Comparison of ENCODE assay signal across 8 mouse cellular contexts in genomic region chr17:47738066-47738878, GRCm38 (mm10). TPM values are rescaled to one million over a fixed set of nuclear protein-coding genes. Genes with fewer than 3 reads are reported as not detected.
DNase-seq lines count a peak whose midpoint lies in the region; ATAC-seq lines count a peak whose summit lies in the region.

No protein-coding gene starts in this region.

- peak overlapping the region; percentile 98 for H3K4me2 ChIP-seq in embryonic facial prominence, embryonic 13.5 days
- peak overlapping the region; percentile 96 for H3K4me2 ChIP-seq in heart, embryonic 13.5 days

- H3K4me3 ChIP-seq in embryonic facial prominence, embryonic 13.5 days: peak overlapping the region; percentile 73
- H3K4me3 ChIP-seq in heart, embryonic 13.5 days: peak overlapping the region; percentile 90
- peak overlapping the region; percentile 67 for H3K4me3 ChIP-seq in macrophage (ENCODE audit: inconsistent target)

- peaks cover 50% of the 10 kb centered on the region for H3K79me2 ChIP-seq in macrophage (ENCODE audit: inconsistent target)

- H3K27me3 ChIP-seq in embryonic facial prominence, embryonic 13.5 days: peaks cover 21% of the 10 kb centered on the region
- no peaks in the 10 kb centered on the region for H3K27me3 ChIP-seq in heart, embryonic 13.5 days (replicated peaks)

- WGBS in embryonic facial prominence, embryonic 13.5 days: under 1% methylated on average over 61 of the region's 61 CpGs
- WGBS in heart, embryonic 13.5 days: under 1% methylated on average over 53 of the region's 61 CpGs
- 4% methylated on average over 42 of the region's 61 CpGs for WGBS in macrophage (ENCODE audit: missing documents)

- peaks cover 17% of the 10 kb centered on the region for H3K4me1 ChIP-seq in embryonic facial prominence, embryonic 13.5 days
- peaks cover 46% of the 10 kb centered on the region for H3K4me1 ChIP-seq in heart, embryonic 13.5 days

- peak overlapping the region; percentile 77 for H3K9ac ChIP-seq in embryonic facial prominence, embryonic 13.5 days
- H3K9ac ChIP-seq in heart, embryonic 13.5 days: peak overlapping the region; percentile 96

- peak; percentile 45 for DNase-seq in adrenal gland, adult 8-10 months
- peak; percentile 86 for DNase-seq in kidney, postnatal 10 days
- peak; percentile 65 for DNase-seq in retina, postnatal 1 day
- DNase-seq in right cerebral cortex, postnatal 36 days (ENCODE audit: low spot score in 2 of 2): no peak

- ATAC-seq in CD4-positive, CD25-positive, alpha-beta regulatory T cell, adult 4 months: peak; percentile 31
- peak; percentile 52 for ATAC-seq in embryonic facial prominence, embryonic 13.5 days (ENCODE audit: insufficient number of reproducible peaks, insufficient read depth, low FRiP score, low TSS enrichment, low read depth)
- ATAC-seq in heart, embryonic 13.5 days (ENCODE audit: extremely low read depth, insufficient number of reproducible peaks, low FRiP score, low TSS enrichment): peak; percentile 13; the same call in 1 of the 2 replicates

- no peaks in the 10 kb centered on the region for H3K36me3 ChIP-seq in embryonic facial prominence, embryonic 13.5 days
- no peaks in the 10 kb centered on the region for H3K36me3 ChIP-seq in heart, embryonic 13.5 days
- no peaks in the 10 kb centered on the region for H3K36me3 ChIP-seq in macrophage (ENCODE audit: inconsistent target)

- peak overlapping the region; percentile 69 for H3K27ac ChIP-seq in embryonic facial prominence, embryonic 13.5 days
- H3K27ac ChIP-seq in heart, embryonic 13.5 days (replicated peaks): peak overlapping the region; percentile 95
- H3K27ac ChIP-seq in macrophage: peak overlapping the region; percentile 59

- H3K9me3 ChIP-seq in embryonic facial prominence, embryonic 13.5 days: no peaks in the 10 kb centered on the region
- no peaks in the 10 kb centered on the region for H3K9me3 ChIP-seq in heart, embryonic 13.5 days

RNA-seq across cellular contexts. Expression of gene Tfeb, which starts 1.4 kb away (rescaled TPM):
- 1 to 10 TPM; 5.2 to 5.7 TPM for polyA plus RNA-seq in CD4-positive, CD25-positive, alpha-beta regulatory T cell, adult 4 months (2017; shearing (Covaris generic))
- total RNA-seq in adrenal gland, adult 8-10 months (2022): 10 to 100 TPM; 17.3 to 32.1 (median 24.2) TPM
- polyA plus RNA-seq in embryonic facial prominence, embryonic 13.5 days (2015; fragmentation: Nextera tagmentation; extraction: Ambion mirVana): 6.7 and 6.8 TPM in 2 replicates
- 21.1 and 22.4 TPM in 2 replicates for polyA plus RNA-seq in heart, embryonic 13.5 days (2015; fragmentation: Nextera tagmentation; extraction: Ambion mirVana)
- total RNA-seq in macrophage (2018; cell fraction: chromatin; rRNA removed): 100 to 1,000 TPM in 6 of 26 experiments, 10 to 100 TPM in 16, 1 to 10 TPM in 4; 5.7 to 136 (median 54.5) TPM
- total RNA-seq in macrophage (2018; cell fraction: cytosol; rRNA removed): 10 to 100 TPM in 24 of 26 experiments, 1 to 10 TPM in 2; 6.8 to 49.1 (median 37.2) TPM
- total RNA-seq in macrophage (2018; cell fraction: nucleus; rRNA removed): 10 to 100 TPM; 11.7 to 97.4 (median 40.8) TPM
- polyA plus RNA-seq in macrophage (2018): 15.5 to 41.8 TPM (median 22.8 TPM) in 3 replicates

RNA-seq across cellular contexts. Expression of gene Pgc, which starts 11.6 kb away (rescaled TPM):
- not detected for polyA plus RNA-seq in CD4-positive, CD25-positive, alpha-beta regulatory T cell, adult 4 months (2017; shearing (Covaris generic))
- total RNA-seq in adrenal gland, adult 8-10 months (2022): not detected
- not detected in 2 replicates for polyA plus RNA-seq in embryonic facial prominence, embryonic 13.5 days (2015; fragmentation: Nextera tagmentation; extraction: Ambion mirVana)
- 0.17 and 0.24 TPM in 2 replicates for polyA plus RNA-seq in heart, embryonic 13.5 days (2015; fragmentation: Nextera tagmentation; extraction: Ambion mirVana)
- not detected for total RNA-seq in macrophage (2018; cell fraction: chromatin; rRNA removed)
- total RNA-seq in macrophage (2018; cell fraction: cytosol; rRNA removed): not detected
- total RNA-seq in macrophage (2018; cell fraction: nucleus; rRNA removed): not detected
- not detected in 3 replicates for polyA plus RNA-seq in macrophage (2018)

RNA-seq across cellular contexts. Expression of gene Prickle4, which starts 43.7 kb away (rescaled TPM):
- polyA plus RNA-seq in CD4-positive, CD25-positive, alpha-beta regulatory T cell, adult 4 months (2017; shearing (Covaris generic)): not detected
- total RNA-seq in adrenal gland, adult 8-10 months (2022): 1 to 10 TPM; 2.4 to 4.5 (median 3.1) TPM
- 0.60 and 0.91 TPM in 2 replicates for polyA plus RNA-seq in embryonic facial prominence, embryonic 13.5 days (2015; fragmentation: Nextera tagmentation; extraction: Ambion mirVana)
- polyA plus RNA-seq in heart, embryonic 13.5 days (2015; fragmentation: Nextera tagmentation; extraction: Ambion mirVana): 0.43 and 0.78 TPM in 2 replicates
- 1 to 10 TPM in 6 of 26 experiments, not detected in 20; 1.6 to 4.1 (median 2.7) TPM for total RNA-seq in macrophage (2018; cell fraction: chromatin; rRNA removed)
- total RNA-seq in macrophage (2018; cell fraction: cytosol; rRNA removed): under 1 TPM in 7 of 26 experiments, not detected in 19; 0.18 to 0.82 (median 0.41) TPM
- total RNA-seq in macrophage (2018; cell fraction: nucleus; rRNA removed): 1 to 10 TPM in 9 of 26 experiments, not detected in 17; 1.4 to 3.7 (median 2.0) TPM
- polyA plus RNA-seq in macrophage (2018): 0.76 to 1.3 TPM in 2 of 3 replicates, not detected in the other

RNA-seq across cellular contexts. Expression of gene Gm21981, which starts 44.0 kb away (rescaled TPM):
- not detected for polyA plus RNA-seq in CD4-positive, CD25-positive, alpha-beta regulatory T cell, adult 4 months (2017; shearing (Covaris generic))
- 1 to 10 TPM in 3 of 4 experiments, under 1 TPM in 1; 0.67 to 2.2 (median 1.8) TPM for total RNA-seq in adrenal gland, adult 8-10 months (2022)
- polyA plus RNA-seq in embryonic facial prominence, embryonic 13.5 days (2015; fragmentation: Nextera tagmentation; extraction: Ambion mirVana): 0.39 and 0.54 TPM in 2 replicates
- polyA plus RNA-seq in heart, embryonic 13.5 days (2015; fragmentation: Nextera tagmentation; extraction: Ambion mirVana): 0.15 and 0.27 TPM in 2 replicates
- under 1 TPM in 8 of 26 experiments, not detected in 18; 0.31 to 0.79 (median 0.41) TPM for total RNA-seq in macrophage (2018; cell fraction: chromatin; rRNA removed)
- total RNA-seq in macrophage (2018; cell fraction: cytosol; rRNA removed): under 1 TPM; 0.10 to 0.92 (median 0.37) TPM
- 1 to 10 TPM in 1 of 26 experiments, under 1 TPM in 13, not detected in 12; 0.22 to 1.1 (median 0.54) TPM for total RNA-seq in macrophage (2018; cell fraction: nucleus; rRNA removed)
- polyA plus RNA-seq in macrophage (2018): 0.23 to 0.79 TPM (median 0.74 TPM) in 3 replicates

RNA-seq across cellular contexts. Expression of gene Frs3, which starts 49.4 kb away (rescaled TPM):
- polyA plus RNA-seq in CD4-positive, CD25-positive, alpha-beta regulatory T cell, adult 4 months (2017; shearing (Covaris generic)): under 1 TPM; 0.16 to 0.49 TPM
- 10 to 100 TPM in 1 of 4 experiments, 1 to 10 TPM in 3; 3.9 to 10.5 (median 8.6) TPM for total RNA-seq in adrenal gland, adult 8-10 months (2022)
- 7.5 TPM in 2 replicates for polyA plus RNA-seq in embryonic facial prominence, embryonic 13.5 days (2015; fragmentation: Nextera tagmentation; extraction: Ambion mirVana)
- polyA plus RNA-seq in heart, embryonic 13.5 days (2015; fragmentation: Nextera tagmentation; extraction: Ambion mirVana): 3.2 and 4.1 TPM in 2 replicates
- total RNA-seq in macrophage (2018; cell fraction: chromatin; rRNA removed): 10 to 100 TPM in 1 of 26 experiments, 1 to 10 TPM in 14, under 1 TPM in 3, not detected in 8; 0.37 to 10.7 (median 2.6) TPM
- 1 to 10 TPM in 7 of 26 experiments, under 1 TPM in 19; 0.08 to 2.0 (median 0.51) TPM for total RNA-seq in macrophage (2018; cell fraction: cytosol; rRNA removed)
- total RNA-seq in macrophage (2018; cell fraction: nucleus; rRNA removed): 1 to 10 TPM in 15 of 26 experiments, under 1 TPM in 4, not detected in 7; 0.22 to 6.4 (median 1.9) TPM
- 0.65 to 1.3 TPM (median 0.73 TPM) in 3 replicates for polyA plus RNA-seq in macrophage (2018)

Comparison
In these comparisons a context has a peak if more than half of its experiments do, and no peak if none do; other contexts are left out.
1. DNase-seq: peak in adrenal gland, adult 8-10 months (single experiment), kidney, postnatal 10 days (single experiment) and retina, postnatal 1 day (single experiment); none in right cerebral cortex, postnatal 36 days (0 of 2).
2. Peak in every context shown above with its lines, with median percentiles within 50 percentile points of each other: ATAC-seq, H3K27ac ChIP-seq and H3K4me3 ChIP-seq.